Mouse (Mus musculus): ENCODE results near the gene Ugt1a1. TPM values are rescaled to one million over a fixed set of nuclear protein-coding genes. Genes with fewer than 3 reads are reported as not detected.

The Ugt1a1 gene
- total and polyA plus RNA-seq, 2 experiments from 2014 or later, result not detected

- WGBS, result 87% methylated on average over 6 of the region's 6 CpGs
- no peak for TF ChIP-seq CTCF (IDR thresholded peaks at IDR 0.05)
- peaks cover 73% of the 10 kb centered on the region for H3K36me3 ChIP-seq (ENCODE audit: insufficient read depth, low read length)
- H3K27ac ChIP-seq (ENCODE audit: low read depth, low read length), result no peak overlapping the region
- H3K4me3 ChIP-seq (ENCODE audit: low read depth, low read length), result no peak overlapping the region
- no peak overlapping the region for H3K9ac ChIP-seq (replicated peaks; ENCODE audit: low read length, poor library complexity, severe bottlenecking)
- H3K4me2 ChIP-seq (ENCODE audit: low read depth, low read length, poor library complexity, severe bottlenecking), result no peak overlapping the region
- no peaks in the 10 kb centered on the region for H3K9me3 ChIP-seq (ENCODE audit: low read length)
- H3K27me3 ChIP-seq (ENCODE audit: insufficient read depth, low read length), result no peaks in the 10 kb centered on the region
- DNase-seq (ENCODE audit: low spot score), result no peak
- H3K4me1 ChIP-seq (ENCODE audit: insufficient read depth, low read length), result no peaks in the 10 kb centered on the region
- no peak for ATAC-seq (ENCODE audit: low FRiP score)
These were observed 56.3 kb downstream of the Ugt1a1 start for GRCm38 (mm10) chr1:88268070-88268469.

Other genes starting within 250 kb of the Ugt1a1 start
- gene Usp40, start 203.4 kb upstream of the Ugt1a1 start, total RNA-seq (2014; rRNA removed), result 15.8 and 18.5 TPM in 2 replicates
- 8.4 and 9.8 TPM in 2 replicates for gene Usp40, start 203.4 kb upstream of the Ugt1a1 start, polyA plus RNA-seq (2015; fragmentation: Nextera tagmentation; extraction: Ambion mirVana)
- gene Ugt1a10, start 156.6 kb upstream of the Ugt1a1 start, total RNA-seq (2014; rRNA removed), result not detected in 2 replicates
- gene Ugt1a10, start 156.6 kb upstream of the Ugt1a1 start, polyA plus RNA-seq (2015; fragmentation: Nextera tagmentation; extraction: Ambion mirVana), result not detected in 2 replicates
- not detected in 2 replicates for gene Ugt1a9, start 141.2 kb upstream of the Ugt1a1 start, total RNA-seq (2014; rRNA removed)
- not detected in 2 replicates for gene Ugt1a9, start 141.2 kb upstream of the Ugt1a1 start, polyA plus RNA-seq (2015; fragmentation: Nextera tagmentation; extraction: Ambion mirVana)
- not detected in 2 replicates for gene Ugt1a8, start 124.1 kb upstream of the Ugt1a1 start, total RNA-seq (2014; rRNA removed)
- not detected in 2 replicates for gene Ugt1a8, start 124.1 kb upstream of the Ugt1a1 start, polyA plus RNA-seq (2015; fragmentation: Nextera tagmentation; extraction: Ambion mirVana)
- gene Ugt1a7c, start 116.9 kb upstream of the Ugt1a1 start, total RNA-seq (2014; rRNA removed), result 1.0 and 1.5 TPM in 2 replicates
- gene Ugt1a7c, start 116.9 kb upstream of the Ugt1a1 start, polyA plus RNA-seq (2015; fragmentation: Nextera tagmentation; extraction: Ambion mirVana), result 1.6 and 2.7 TPM in 2 replicates
- 0.94 and 1.9 TPM in 2 replicates for gene Ugt1a6b, start 108.7 kb upstream of the Ugt1a1 start, total RNA-seq (2014; rRNA removed)
- gene Ugt1a6b, start 108.7 kb upstream of the Ugt1a1 start, polyA plus RNA-seq (2015; fragmentation: Nextera tagmentation; extraction: Ambion mirVana), result not detected in 2 replicates
- 1.1 and 3.8 TPM in 2 replicates for gene Ugt1a6a, start 77.2 kb upstream of the Ugt1a1 start, total RNA-seq (2014; rRNA removed)
- 1.7 and 2.3 TPM in 2 replicates for gene Ugt1a6a, start 77.2 kb upstream of the Ugt1a1 start, polyA plus RNA-seq (2015; fragmentation: Nextera tagmentation; extraction: Ambion mirVana)
- gene Ugt1a5, start 45.9 kb upstream of the Ugt1a1 start, total RNA-seq (2014; rRNA removed), result not detected in 2 replicates
- gene Ugt1a5, start 45.9 kb upstream of the Ugt1a1 start, polyA plus RNA-seq (2015; fragmentation: Nextera tagmentation; extraction: Ambion mirVana), result not detected in 2 replicates
- not detected in 2 replicates for gene Ugt1a2, start 11.4 kb upstream of the Ugt1a1 start, total RNA-seq (2014; rRNA removed)
- not detected in 2 replicates for gene Ugt1a2, start 11.4 kb upstream of the Ugt1a1 start, polyA plus RNA-seq (2015; fragmentation: Nextera tagmentation; extraction: Ambion mirVana)
- gene Dnajb3, start 6.2 kb upstream of the Ugt1a1 start, total RNA-seq (2014; rRNA removed), result 5.5 and 6.9 TPM in 2 replicates
- 11.8 and 12.5 TPM in 2 replicates for gene Dnajb3, start 6.2 kb upstream of the Ugt1a1 start, polyA plus RNA-seq (2015; fragmentation: Nextera tagmentation; extraction: Ambion mirVana)
- gene Mroh2a, start 15.0 kb downstream of the Ugt1a1 start, total RNA-seq (2014; rRNA removed), result not detected in 2 replicates
- gene Mroh2a, start 15.0 kb downstream of the Ugt1a1 start, polyA plus RNA-seq (2015; fragmentation: Nextera tagmentation; extraction: Ambion mirVana), result 0.56 and 1.2 TPM in 2 replicates
- 88.0 and 96.8 TPM in 2 replicates for gene Hjurp, start 65.7 kb downstream of the Ugt1a1 start, total RNA-seq (2014; rRNA removed)
- gene Hjurp, start 65.7 kb downstream of the Ugt1a1 start, polyA plus RNA-seq (2015; fragmentation: Nextera tagmentation; extraction: Ambion mirVana), result 42.3 and 45.9 TPM in 2 replicates
- gene Trpm8, start 65.7 kb downstream of the Ugt1a1 start, total RNA-seq (2014; rRNA removed), result 1.2 TPM in 2 replicates
- 0.21 and 0.29 TPM in 2 replicates for gene Trpm8, start 65.7 kb downstream of the Ugt1a1 start, polyA plus RNA-seq (2015; fragmentation: Nextera tagmentation; extraction: Ambion mirVana)
- 2.8 TPM in 1 of 2 replicates, not detected in the other for gene Spp2, start 195.0 kb downstream of the Ugt1a1 start, total RNA-seq (2014; rRNA removed)
- gene Spp2, start 195.0 kb downstream of the Ugt1a1 start, polyA plus RNA-seq (2015; fragmentation: Nextera tagmentation; extraction: Ambion mirVana), result 1.3 and 2.4 TPM in 2 replicates

Measured in midbrain, postnatal 0 days (tissue).